Mouse (Mus musculus) heart, postnatal 0 days (tissue): ENCODE results near the gene Wipf2.

Experiments used
- CTCF ChIP-seq: IDR thresholded peaks from 2 replicates; pipeline ENCODE4 v1.5.1; 2016; ENCODE audit warnings: antibody characterized with exemption, control low read depth, low read depth
- EP300 ChIP-seq: IDR thresholded peaks from 2 replicates; pipeline ENCODE4 v1.6.1; 2016; ENCODE audit warnings: antibody characterized with exemption, low read depth

- TF ChIP-seq CTCF (no peak), EP300 (no peak)
Measured at GRCm38 (mm10) chr11:98854659-98855058, 8.8 kb upstream of the Wipf2 start.
